Mouse (Mus musculus): ENCODE measurements around the gene Pkd2. TPM values are rescaled to one million over a fixed set of nuclear protein-coding genes. Genes with fewer than 3 reads are reported as not detected.

Gene Pkd2
- total and polyA plus RNA-seq, 2 experiments from 2014 or later, result 4.7 to 15.4 TPM

- Histone ChIP-seq H3K4me3 (ENCODE audit: low read depth, low read length) (no peak overlapping the region), H3K9me3 (replicated peaks; ENCODE audit: control insufficient read depth, low read length) (no peaks in the 10 kb centered on the region), H3K9ac (replicated peaks; ENCODE audit: low read depth, low read length) (no peak overlapping the region), H3K4me2 (ENCODE audit: low read depth, low read length) (no peak overlapping the region), H3K4me1 (ENCODE audit: control insufficient read depth, insufficient read depth) (no peaks in the 10 kb centered on the region), H3K36me3 (replicated peaks; ENCODE audit: control insufficient read depth, insufficient read depth, low read length) (no peaks in the 10 kb centered on the region), H3K27ac (ENCODE audit: low read depth) (no peak overlapping the region), H3K27me3 (ENCODE audit: control insufficient read depth, insufficient read depth, low read length) (no peaks in the 10 kb centered on the region)
- TF ChIP-seq EP300 (IDR thresholded peaks at IDR 0.05; ENCODE audit: low read depth), result no peak
- no peak for TF ChIP-seq CTCF (IDR thresholded peaks at IDR 0.05; ENCODE audit: low read depth)
- ATAC-seq (ENCODE audit: insufficient read depth, low read depth) (no peak), DNase-seq (ENCODE audit: low spot score) (no peak)
- WGBS, result 41% methylated on average over 1 of the region's 1 CpGs
Measured at GRCm38 (mm10) chr5:104453075-104453474, 6.2 kb upstream of the Pkd2 start.

GRCm38 (mm10) chr5:104454564-104454963 lies 4.7 kb upstream of the Pkd2 start:
- H3K4me2 ChIP-seq (ENCODE audit: low read depth, low read length), result no peak overlapping the region
- TF ChIP-seq CTCF (IDR thresholded peaks at IDR 0.05; ENCODE audit: low read depth) (no peak), EP300 (IDR thresholded peaks at IDR 0.05; ENCODE audit: low read depth) (no peak)
- no peak overlapping the region for H3K4me3 ChIP-seq (ENCODE audit: low read depth, low read length)
- DNase-seq (ENCODE audit: low spot score), result no peak
- H3K27me3 ChIP-seq (ENCODE audit: control insufficient read depth, insufficient read depth, low read length), result no peaks in the 10 kb centered on the region
- H3K4me1 ChIP-seq (ENCODE audit: control insufficient read depth, insufficient read depth), result no peaks in the 10 kb centered on the region
- ATAC-seq (ENCODE audit: insufficient read depth, low read depth), result no peak
- no peak overlapping the region for H3K27ac ChIP-seq (ENCODE audit: low read depth)
- WGBS, result 88% methylated on average over 6 of the region's 6 CpGs
- no peaks in the 10 kb centered on the region for H3K9me3 ChIP-seq (replicated peaks; ENCODE audit: control insufficient read depth, low read length)
- H3K9ac ChIP-seq (replicated peaks; ENCODE audit: low read depth, low read length), result no peak overlapping the region
- H3K36me3 ChIP-seq (replicated peaks; ENCODE audit: control insufficient read depth, insufficient read depth, low read length), result no peaks in the 10 kb centered on the region

GRCm38 (mm10) chr5:104459706-104460455 lies 631 bp downstream of the Pkd2 start:
- DNase-seq (ENCODE audit: low spot score) (peak; percentile 28), ATAC-seq (ENCODE audit: insufficient read depth, low read depth) (peak; percentile 65)
- peak overlapping the region; percentile 84 for H3K4me3 ChIP-seq (ENCODE audit: low read depth, low read length)
- H3K4me1 ChIP-seq (ENCODE audit: control insufficient read depth, insufficient read depth), result peaks cover 8% of the 10 kb centered on the region; the same call in 1 of the 2 replicates
- H3K36me3 ChIP-seq (replicated peaks; ENCODE audit: control insufficient read depth, insufficient read depth, low read length), result 0 out of 2 replicates have a peak, but pooled peaks cover 4% of the 10 kb centered on the region
- peak overlapping the region; percentile 86 for H3K9ac ChIP-seq (replicated peaks; ENCODE audit: low read depth, low read length)
- WGBS, result under 1% methylated on average over 72 of the region's 82 CpGs
- H3K27ac ChIP-seq (ENCODE audit: low read depth), result peak overlapping the region; percentile 93
- H3K4me2 ChIP-seq (ENCODE audit: low read depth, low read length), result peak overlapping the region; percentile 71
- no peak for TF ChIP-seq EP300 (IDR thresholded peaks at IDR 0.05; ENCODE audit: low read depth)
- TF ChIP-seq CTCF (IDR thresholded peaks at IDR 0.05; ENCODE audit: low read depth), result no peak
- no peaks in the 10 kb centered on the region for H3K9me3 ChIP-seq (replicated peaks; ENCODE audit: control insufficient read depth, low read length)
- H3K27me3 ChIP-seq (ENCODE audit: control insufficient read depth, insufficient read depth, low read length), result no peaks in the 10 kb centered on the region

- Histone ChIP-seq H3K27ac (ENCODE audit: low read depth) (peak overlapping the region; percentile 93; the same call in 1 of the 2 replicates), H3K27me3 (ENCODE audit: control insufficient read depth, insufficient read depth, low read length) (no peaks in the 10 kb centered on the region), H3K9me3 (replicated peaks; ENCODE audit: control insufficient read depth, low read length) (no peaks in the 10 kb centered on the region), H3K4me1 (ENCODE audit: control insufficient read depth, insufficient read depth) (peaks cover 8% of the 10 kb centered on the region; the same call in 1 of the 2 replicates), H3K9ac (replicated peaks; ENCODE audit: low read depth, low read length) (peak overlapping the region; percentile 86; the same call in 1 of the 2 replicates), H3K4me3 (ENCODE audit: low read depth, low read length) (peak overlapping the region; percentile 84), H3K4me2 (ENCODE audit: low read depth, low read length) (peak overlapping the region; percentile 71), H3K36me3 (replicated peaks; ENCODE audit: control insufficient read depth, insufficient read depth, low read length) (0 out of 2 replicates have a peak, but pooled peaks cover 7% of the 10 kb centered on the region)
- WGBS, result 23% methylated on average over 3 of the region's 3 CpGs
- no peak for TF ChIP-seq EP300 (IDR thresholded peaks at IDR 0.05; ENCODE audit: low read depth)
- TF ChIP-seq CTCF (IDR thresholded peaks at IDR 0.05; ENCODE audit: low read depth), result no peak
- DNase-seq (ENCODE audit: low spot score) (no peak), ATAC-seq (ENCODE audit: insufficient read depth, low read depth) (no peak)
Measured at GRCm38 (mm10) chr5:104460456-104460838, 1.2 kb downstream of the Pkd2 start.

- Histone ChIP-seq H3K4me2 (ENCODE audit: low read depth, low read length) (peak overlapping the region; percentile 71), H3K4me1 (ENCODE audit: control insufficient read depth, insufficient read depth) (peaks cover 8% of the 10 kb centered on the region; the same call in 1 of the 2 replicates), H3K27me3 (ENCODE audit: control insufficient read depth, insufficient read depth, low read length) (no peaks in the 10 kb centered on the region), H3K36me3 (replicated peaks; ENCODE audit: control insufficient read depth, insufficient read depth, low read length) (0 out of 2 replicates have a peak, but pooled peaks cover 7% of the 10 kb centered on the region), H3K27ac (ENCODE audit: low read depth) (no peak overlapping the region), H3K9ac (replicated peaks; ENCODE audit: low read depth, low read length) (no peak overlapping the region), H3K4me3 (ENCODE audit: low read depth, low read length) (peak overlapping the region; percentile 84), H3K9me3 (replicated peaks; ENCODE audit: control insufficient read depth, low read length) (no peaks in the 10 kb centered on the region)
- 17% methylated on average over 6 of the region's 7 CpGs for WGBS
- DNase-seq (ENCODE audit: low spot score), result peak; percentile 19
- TF ChIP-seq CTCF (IDR thresholded peaks at IDR 0.05; ENCODE audit: low read depth), result no peak
- TF ChIP-seq EP300 (IDR thresholded peaks at IDR 0.05; ENCODE audit: low read depth), result no peak
- no peak for ATAC-seq (ENCODE audit: insufficient read depth, low read depth)
Measured at GRCm38 (mm10) chr5:104460856-104461255, 1.6 kb downstream of the Pkd2 start.

All from heart, postnatal 0 days (tissue).